Mouse (Mus musculus): ENCODE results near the gene Ptgir. TPM values are rescaled to one million over a fixed set of nuclear protein-coding genes. Genes with fewer than 3 reads are reported as not detected.

Ptgir gene
- polyA plus RNA-seq, 1 experiment from 2014 or later, result 0.22 TPM

- WGBS, result under 1% methylated on average over 32 of the region's 33 CpGs
- H3K27ac ChIP-seq (ENCODE audit: low read depth, low read length), result peak overlapping the region; percentile 86
Measured at GRCm38 (mm10) chr7:16874756-16875309, 31.5 kb upstream of the Ptgir start.

GRCm38 (mm10) chr7:16875310-16875325 lies 31.2 kb upstream of the Ptgir start, which contains the start of gene Dact3:
Gene Dact3, plus strand, starts transcription at chr7:16875317.
- ATAC-seq, result no peak
- DNase-seq (ENCODE audit: low spot score), result no peak
- peak within 1 kb of the TSS; percentile 86 for H3K27ac ChIP-seq (ENCODE audit: low read depth, low read length)
- WGBS, result 0% methylated on average over 1 of the region's 1 CpGs
- no peaks in the 10 kb centered on the region for H3K9me3 ChIP-seq (replicated peaks; ENCODE audit: control insufficient read depth, low read length)
- H3K9ac ChIP-seq (ENCODE audit: low read length), result peak within 1 kb of the TSS; percentile 84
- H3K4me3 ChIP-seq (ENCODE audit: low read depth, low read length), result peak within 1 kb of the TSS; percentile 69
- peaks cover 16% of the 10 kb centered on the region for H3K4me1 ChIP-seq (ENCODE audit: control insufficient read depth, insufficient read depth, low read length)
- H3K36me3 ChIP-seq (ENCODE audit: control insufficient read depth, insufficient read depth, low read length), result 0 out of 2 replicates have a peak, but pooled peaks cover 4% of the 10 kb centered on the region
- H3K4me2 ChIP-seq (ENCODE audit: low read length), result peak within 1 kb of the TSS; percentile 96
- no peaks in the 10 kb centered on the region for H3K27me3 ChIP-seq (replicated peaks; ENCODE audit: control insufficient read depth, insufficient read depth, low read length)

More at GRCm38 (mm10) chr7:16874756-16875309, 31.5 kb upstream of the Ptgir start:
- Histone ChIP-seq H3K9me3 (replicated peaks; ENCODE audit: control insufficient read depth, low read length) (no peaks in the 10 kb centered on the region), H3K4me1 (ENCODE audit: control insufficient read depth, insufficient read depth, low read length) (peaks cover 15% of the 10 kb centered on the region), H3K27me3 (replicated peaks; ENCODE audit: control insufficient read depth, insufficient read depth, low read length) (no peaks in the 10 kb centered on the region), H3K9ac (ENCODE audit: low read length) (peak overlapping the region; percentile 38), H3K4me3 (ENCODE audit: low read depth, low read length) (peak overlapping the region; percentile 69), H3K36me3 (ENCODE audit: control insufficient read depth, insufficient read depth, low read length) (0 out of 2 replicates have a peak, but pooled peaks cover 4% of the 10 kb centered on the region), H3K4me2 (ENCODE audit: low read length) (peak overlapping the region; percentile 96)
- DNase-seq (ENCODE audit: low spot score), result peak; percentile 100
- ATAC-seq, result peak; percentile 96

GRCm38 (mm10) chr7:16875326-16875725 lies 31.0 kb upstream of the Ptgir start:
- Histone ChIP-seq H3K4me1 (ENCODE audit: control insufficient read depth, insufficient read depth, low read length) (peaks cover 18% of the 10 kb centered on the region), H3K4me3 (ENCODE audit: low read depth, low read length) (peak overlapping the region; percentile 69), H3K4me2 (ENCODE audit: low read length) (peak overlapping the region; percentile 96), H3K9me3 (replicated peaks; ENCODE audit: control insufficient read depth, low read length) (no peaks in the 10 kb centered on the region), H3K36me3 (ENCODE audit: control insufficient read depth, insufficient read depth, low read length) (0 out of 2 replicates have a peak, but pooled peaks cover 4% of the 10 kb centered on the region), H3K27ac (ENCODE audit: low read depth, low read length) (peak overlapping the region; percentile 68), H3K9ac (ENCODE audit: low read length) (peak overlapping the region; percentile 84), H3K27me3 (replicated peaks; ENCODE audit: control insufficient read depth, insufficient read depth, low read length) (no peaks in the 10 kb centered on the region)
- ATAC-seq (peak; percentile 54), DNase-seq (ENCODE audit: low spot score) (no peak)
- WGBS, result 0% methylated on average over 31 of the region's 42 CpGs

GRCm38 (mm10) chr7:16876006-16876405 lies 30.3 kb upstream of the Ptgir start:
- no peak overlapping the region for H3K27ac ChIP-seq (ENCODE audit: low read depth, low read length)
- 11% methylated on average over 11 of the region's 11 CpGs for WGBS

GRCm38 (mm10) chr7:16876608-16877007 lies 29.7 kb upstream of the Ptgir start:
- Histone ChIP-seq H3K9me3 (replicated peaks; ENCODE audit: control insufficient read depth, low read length) (no peaks in the 10 kb centered on the region), H3K27me3 (replicated peaks; ENCODE audit: control insufficient read depth, insufficient read depth, low read length) (no peaks in the 10 kb centered on the region), H3K36me3 (ENCODE audit: control insufficient read depth, insufficient read depth, low read length) (0 out of 2 replicates have a peak, but pooled peaks cover under 1% of the 10 kb centered on the region), H3K4me2 (ENCODE audit: low read length) (peak overlapping the region; percentile 96), H3K9ac (ENCODE audit: low read length) (peak overlapping the region; percentile 84), H3K27ac (ENCODE audit: low read depth, low read length) (no peak overlapping the region), H3K4me1 (ENCODE audit: control insufficient read depth, insufficient read depth, low read length) (peaks cover 21% of the 10 kb centered on the region), H3K4me3 (ENCODE audit: low read depth, low read length) (peak overlapping the region; percentile 69)
- ATAC-seq (no peak), DNase-seq (ENCODE audit: low spot score) (no peak)
- 5% methylated on average over 12 of the region's 13 CpGs for WGBS

More at GRCm38 (mm10) chr7:16876006-16876405, 30.3 kb upstream of the Ptgir start:
- Histone ChIP-seq H3K9ac (ENCODE audit: low read length) (peak overlapping the region; percentile 84), H3K4me2 (ENCODE audit: low read length) (peak overlapping the region; percentile 96), H3K36me3 (ENCODE audit: control insufficient read depth, insufficient read depth, low read length) (0 out of 2 replicates have a peak, but pooled peaks cover 4% of the 10 kb centered on the region), H3K4me1 (ENCODE audit: control insufficient read depth, insufficient read depth, low read length) (peaks cover 21% of the 10 kb centered on the region), H3K27me3 (replicated peaks; ENCODE audit: control insufficient read depth, insufficient read depth, low read length) (no peaks in the 10 kb centered on the region), H3K4me3 (ENCODE audit: low read depth, low read length) (peak overlapping the region; percentile 69), H3K9me3 (replicated peaks; ENCODE audit: control insufficient read depth, low read length) (no peaks in the 10 kb centered on the region)
- DNase-seq (ENCODE audit: low spot score) (no peak), ATAC-seq (no peak)

- Histone ChIP-seq H3K4me3 (ENCODE audit: low read depth, low read length) (no peak overlapping the region), H3K36me3 (ENCODE audit: control insufficient read depth, insufficient read depth, low read length) (no peaks in the 10 kb centered on the region), H3K27ac (ENCODE audit: low read depth, low read length) (no peak overlapping the region), H3K4me1 (ENCODE audit: control insufficient read depth, insufficient read depth, low read length) (peaks cover 21% of the 10 kb centered on the region), H3K9ac (ENCODE audit: low read length) (no peak overlapping the region), H3K27me3 (replicated peaks; ENCODE audit: control insufficient read depth, insufficient read depth, low read length) (no peaks in the 10 kb centered on the region), H3K9me3 (replicated peaks; ENCODE audit: control insufficient read depth, low read length) (no peaks in the 10 kb centered on the region), H3K4me2 (ENCODE audit: low read length) (no peak overlapping the region)
- WGBS, result 78% methylated on average over 3 of the region's 3 CpGs
- DNase-seq (ENCODE audit: low spot score), result no peak
- ATAC-seq, result no peak
Measured at GRCm38 (mm10) chr7:16877717-16878116, 28.6 kb upstream of the Ptgir start.

- 22% methylated on average over 9 of the region's 9 CpGs for WGBS
- Histone ChIP-seq H3K36me3 (ENCODE audit: control insufficient read depth, insufficient read depth, low read length) (0 out of 2 replicates have a peak, but pooled peaks cover 5% of the 10 kb centered on the region), H3K9me3 (replicated peaks; ENCODE audit: control insufficient read depth, low read length) (no peaks in the 10 kb centered on the region), H3K9ac (ENCODE audit: low read length) (peak overlapping the region; percentile 26; the same call in 1 of the 2 replicates), H3K4me1 (ENCODE audit: control insufficient read depth, insufficient read depth, low read length) (peaks cover 21% of the 10 kb centered on the region), H3K27me3 (replicated peaks; ENCODE audit: control insufficient read depth, insufficient read depth, low read length) (peaks cover 10% of the 10 kb centered on the region), H3K27ac (ENCODE audit: low read depth, low read length) (no peak overlapping the region), H3K4me3 (ENCODE audit: low read depth, low read length) (no peak overlapping the region), H3K4me2 (ENCODE audit: low read length) (no peak overlapping the region)
- ATAC-seq (no peak), DNase-seq (ENCODE audit: low spot score) (peak; percentile 69)
Measured at GRCm38 (mm10) chr7:16879796-16880547, 26.3 kb upstream of the Ptgir start.

GRCm38 (mm10) chr7:16880615-16881014 lies 25.7 kb upstream of the Ptgir start:
- Histone ChIP-seq H3K9me3 (replicated peaks; ENCODE audit: control insufficient read depth, low read length) (peaks cover 2% of the 10 kb centered on the region; the same call in 1 of the 2 replicates), H3K4me1 (ENCODE audit: control insufficient read depth, insufficient read depth, low read length) (peaks cover 20% of the 10 kb centered on the region), H3K27me3 (replicated peaks; ENCODE audit: control insufficient read depth, insufficient read depth, low read length) (peaks cover 17% of the 10 kb centered on the region), H3K4me2 (ENCODE audit: low read length) (no peak overlapping the region), H3K36me3 (ENCODE audit: control insufficient read depth, insufficient read depth, low read length) (0 out of 2 replicates have a peak, but pooled peaks cover 5% of the 10 kb centered on the region), H3K9ac (ENCODE audit: low read length) (peak overlapping the region; percentile 26; the same call in 1 of the 2 replicates), H3K27ac (ENCODE audit: low read depth, low read length) (no peak overlapping the region), H3K4me3 (ENCODE audit: low read depth, low read length) (no peak overlapping the region)
- ATAC-seq (no peak), DNase-seq (ENCODE audit: low spot score) (no peak)
- WGBS, result 16% methylated on average over 5 of the region's 5 CpGs

- no peak overlapping the region for H3K27ac ChIP-seq (ENCODE audit: low read depth, low read length)
- DNase-seq (ENCODE audit: low spot score) (no peak), ATAC-seq (no peak)
- no peak overlapping the region for H3K4me3 ChIP-seq (ENCODE audit: low read depth, low read length)
- peaks cover 8% of the 10 kb centered on the region; the same call in 1 of the 2 replicates for H3K9me3 ChIP-seq (replicated peaks; ENCODE audit: control insufficient read depth, low read length)
- H3K4me1 ChIP-seq (ENCODE audit: control insufficient read depth, insufficient read depth, low read length), result peaks cover 5% of the 10 kb centered on the region; the same call in 1 of the 2 replicates
- WGBS, result 92% methylated on average over 6 of the region's 6 CpGs
- peaks cover 26% of the 10 kb centered on the region for H3K27me3 ChIP-seq (replicated peaks; ENCODE audit: control insufficient read depth, insufficient read depth, low read length)
- H3K36me3 ChIP-seq (ENCODE audit: control insufficient read depth, insufficient read depth, low read length), result peaks cover 17% of the 10 kb centered on the region; the same call in 1 of the 2 replicates
- no peak overlapping the region for H3K9ac ChIP-seq (ENCODE audit: low read length)
- no peak overlapping the region for H3K4me2 ChIP-seq (ENCODE audit: low read length)
Measured at GRCm38 (mm10) chr7:16883162-16883561, 23.1 kb upstream of the Ptgir start.
